Mouse (Mus musculus): Measurements from ENCODE around the gene Tas2r117. TPM values are rescaled to one million over a fixed set of nuclear protein-coding genes. Genes with fewer than 3 reads are reported as not detected.

Gene Tas2r117
- not detected in 2 replicates for polyA plus RNA-seq (2012)

- H3K27me3 ChIP-seq (ENCODE audit: control insufficient read depth), result no peaks in the 10 kb centered on the region
- H3K9me3 ChIP-seq (ENCODE audit: control insufficient read depth, low read length), result peaks cover under 1% of the 10 kb centered on the region; the same call in 1 of the 2 replicates
- H3K4me1 ChIP-seq (ENCODE audit: control insufficient read depth), result no peaks in the 10 kb centered on the region
- H3K4me3 ChIP-seq (replicated peaks), result no peak within 1 kb of the TSS
- H3K36me3 ChIP-seq (ENCODE audit: control insufficient read depth), result no peaks in the 10 kb centered on the region
- TF ChIP-seq TAL1 (IDR thresholded peaks at IDR 0.05; ENCODE audit: low read length) (no peak), GATA1 (IDR thresholded peaks at IDR 0.05; ENCODE audit: low read length) (no peak)
Measured at GRCm38 (mm10) chr6:132802518-132802917, at the start of gene Tas2r117. TSS of gene Tas2r117 (plus strand) at chr6:132802818.

- H3K4me1 ChIP-seq (ENCODE audit: control insufficient read depth), result no peaks in the 10 kb centered on the region
- peaks cover 6% of the 10 kb centered on the region; the same call in 1 of the 2 replicates for H3K9me3 ChIP-seq (ENCODE audit: control insufficient read depth, low read length)
- no peaks in the 10 kb centered on the region for H3K36me3 ChIP-seq (ENCODE audit: control insufficient read depth)
- no peaks in the 10 kb centered on the region for H3K27me3 ChIP-seq (ENCODE audit: control insufficient read depth)
- H3K4me3 ChIP-seq (replicated peaks), result no peak within 1 kb of the TSS
- TF ChIP-seq TAL1 (IDR thresholded peaks at IDR 0.05; ENCODE audit: low read length) (no peak), GATA1 (IDR thresholded peaks at IDR 0.05; ENCODE audit: low read length) (no peak)
Measured at GRCm38 (mm10) chr6:132754430-132754829, 48.2 kb upstream of the Tas2r117 start, which contains the start of gene Tas2r124. TSS of gene Tas2r124 (plus strand) at chr6:132754730.

GRCm38 (mm10) chr6:132761831-132762230 lies 40.8 kb upstream of the Tas2r117 start, which contains the start of gene Tas2r102:
TSS of gene Tas2r102 (plus strand) at chr6:132762131.
- Histone ChIP-seq H3K27me3 (ENCODE audit: control insufficient read depth) (no peaks in the 10 kb centered on the region), H3K36me3 (ENCODE audit: control insufficient read depth) (no peaks in the 10 kb centered on the region), H3K4me3 (replicated peaks) (no peak within 1 kb of the TSS), H3K4me1 (ENCODE audit: control insufficient read depth) (no peaks in the 10 kb centered on the region), H3K9me3 (ENCODE audit: control insufficient read depth, low read length) (no peaks in the 10 kb centered on the region; the same call in 1 of the 2 replicates)
- TF ChIP-seq TAL1 (IDR thresholded peaks at IDR 0.05; ENCODE audit: low read length) (no peak), GATA1 (IDR thresholded peaks at IDR 0.05; ENCODE audit: low read length) (no peak)

GRCm38 (mm10) chr6:132778062-132778461 lies 24.6 kb upstream of the Tas2r117 start, which contains the start of gene Tas2r136:
TSS of gene Tas2r136 (minus strand) at chr6:132778162.
- no peaks in the 10 kb centered on the region for H3K27me3 ChIP-seq (ENCODE audit: control insufficient read depth)
- H3K36me3 ChIP-seq (ENCODE audit: control insufficient read depth), result no peaks in the 10 kb centered on the region
- TF ChIP-seq TAL1 (IDR thresholded peaks at IDR 0.05; ENCODE audit: low read length) (no peak), GATA1 (IDR thresholded peaks at IDR 0.05; ENCODE audit: low read length) (no peak)
- H3K4me1 ChIP-seq (ENCODE audit: control insufficient read depth), result no peaks in the 10 kb centered on the region
- H3K9me3 ChIP-seq (ENCODE audit: control insufficient read depth, low read length), result no peaks in the 10 kb centered on the region
- no peak within 1 kb of the TSS for H3K4me3 ChIP-seq (replicated peaks)

- TF ChIP-seq TAL1 (IDR thresholded peaks at IDR 0.05; ENCODE audit: low read length) (no peak), GATA1 (IDR thresholded peaks at IDR 0.05; ENCODE audit: low read length) (no peak)
- no peaks in the 10 kb centered on the region for H3K4me1 ChIP-seq (ENCODE audit: control insufficient read depth)
Measured at GRCm38 (mm10) chr6:132795393-132795792, 7.2 kb upstream of the Tas2r117 start.

GRCm38 (mm10) chr6:132846842-132847241 lies 44.2 kb downstream of the Tas2r117 start, which contains the start of gene Tas2r123:
TSS of gene Tas2r123 (plus strand) at chr6:132847142.
- no peaks in the 10 kb centered on the region for H3K4me1 ChIP-seq (ENCODE audit: control insufficient read depth)
- no peaks in the 10 kb centered on the region for H3K27me3 ChIP-seq (ENCODE audit: control insufficient read depth)
- H3K36me3 ChIP-seq (ENCODE audit: control insufficient read depth), result no peaks in the 10 kb centered on the region
- no peak for TF ChIP-seq GATA1 (IDR thresholded peaks at IDR 0.05; ENCODE audit: low read length)
- H3K4me3 ChIP-seq (replicated peaks), result no peak within 1 kb of the TSS
- H3K9me3 ChIP-seq (ENCODE audit: control insufficient read depth, low read length), result no peaks in the 10 kb centered on the region

More at GRCm38 (mm10) chr6:132795393-132795792, 7.2 kb upstream of the Tas2r117 start:
- Histone ChIP-seq H3K36me3 (ENCODE audit: control insufficient read depth) (no peaks in the 10 kb centered on the region), H3K4me3 (replicated peaks) (no peak overlapping the region), H3K9me3 (ENCODE audit: control insufficient read depth, low read length) (peaks cover 19% of the 10 kb centered on the region), H3K27me3 (ENCODE audit: control insufficient read depth) (no peaks in the 10 kb centered on the region)

Other genes starting within 250 kb of the Tas2r117 start
- not detected in 2 replicates for gene Prh1, start 233.0 kb upstream of the Tas2r117 start, polyA plus RNA-seq (2012)
- not detected in 2 replicates for gene Prp2, start 206.9 kb upstream of the Tas2r117 start, polyA plus RNA-seq (2012)
- not detected in 2 replicates for gene A630073D07Rik, start 151.3 kb upstream of the Tas2r117 start, polyA plus RNA-seq (2012)
- gene Tas2r120, start 145.9 kb upstream of the Tas2r117 start, polyA plus RNA-seq (2012), result not detected in 2 replicates
- not detected in 2 replicates for gene Tas2r121, start 101.8 kb upstream of the Tas2r117 start, polyA plus RNA-seq (2012)
- gene Tas2r122, start 90.9 kb upstream of the Tas2r117 start, polyA plus RNA-seq (2012), result not detected in 2 replicates
- not detected in 2 replicates for gene Tas2r115, start 64.8 kb upstream of the Tas2r117 start, polyA plus RNA-seq (2012)
- not detected in 2 replicates for gene Tas2r124, start 48.1 kb upstream of the Tas2r117 start, polyA plus RNA-seq (2012)
- gene Tas2r102, start 40.7 kb upstream of the Tas2r117 start, polyA plus RNA-seq (2012), result not detected in 2 replicates
- not detected in 2 replicates for gene Tas2r136, start 24.7 kb upstream of the Tas2r117 start, polyA plus RNA-seq (2012)
- not detected in 2 replicates for gene Tas2r123, start 44.3 kb downstream of the Tas2r117 start, polyA plus RNA-seq (2012)
- gene Tas2r116, start 52.6 kb downstream of the Tas2r117 start, polyA plus RNA-seq (2012), result not detected in 2 replicates
- not detected in 2 replicates for gene Tas2r110, start 65.2 kb downstream of the Tas2r117 start, polyA plus RNA-seq (2012)
- gene Tas2r113, start 90.2 kb downstream of the Tas2r117 start, polyA plus RNA-seq (2012), result not detected in 2 replicates
- gene Tas2r125, start 106.8 kb downstream of the Tas2r117 start, polyA plus RNA-seq (2012), result not detected in 2 replicates
- not detected in 2 replicates for gene Tas2r129, start 148.3 kb downstream of the Tas2r117 start, polyA plus RNA-seq (2012)
- gene Tas2r131, start 155.1 kb downstream of the Tas2r117 start, polyA plus RNA-seq (2012), result not detected in 2 replicates
- gene Tas2r109, start 178.1 kb downstream of the Tas2r117 start, polyA plus RNA-seq (2012), result not detected in 2 replicates
- gene Tas2r103, start 234.3 kb downstream of the Tas2r117 start, polyA plus RNA-seq (2012), result not detected in 2 replicates